Mouse (Mus musculus) CH12.LX (cell line): ENCODE data around the gene Trim26. TPM values are rescaled to one million over a fixed set of nuclear protein-coding genes. Genes with fewer than 3 reads are reported as not detected.

ENCODE experiments used
- DNase-seq: peaks from one replicate; pipeline ENCODE4 v3.0.0-alpha.2; 2013; ENCODE audit errors: extremely low read depth
- H3K27ac ChIP-seq: 2 replicates; pipeline ENCODE4 v1.5.1; 2012; ENCODE audit warnings: low read depth, mild to moderate bottlenecking, control low read depth, moderate library complexity; ENCODE audit not compliant: insufficient read depth
- H3K27me3 ChIP-seq: replicated peaks from 2 replicates; pipeline ENCODE3; 2012; ENCODE audit warnings: inconsistent platforms
- H3K36me3 ChIP-seq, 2 experiments: replicated peaks in 1 of 2; 2 replicates each; pipeline versions ENCODE3 to v1.6.1; 2012; ENCODE audit warnings: inconsistent platforms in 1 of 2, low read length in 1 of 2, mild to moderate bottlenecking in 1 of 2, mixed read lengths in 1 of 2, moderate library complexity in 1 of 2; ENCODE audit not compliant: control insufficient read depth in 1 of 2, insufficient read depth in 1 of 2
- H3K4me1 ChIP-seq, 2 experiments: 2 replicates each; pipeline ENCODE4 v1.6.1; 2012; ENCODE audit warnings: inconsistent platforms in 1 of 2, moderate library complexity in 1 of 2; ENCODE audit not compliant: insufficient read depth in 2 of 2, control insufficient read depth in 1 of 2
- H3K4me2 ChIP-seq: 2 replicates; pipeline ENCODE4 v1.6.1; 2012; ENCODE audit warnings: low read depth, mild to moderate bottlenecking, control low read depth; ENCODE audit not compliant: poor library complexity, insufficient read depth, severe bottlenecking
- H3K4me3 ChIP-seq, 3 experiments: fragments of 150-350 bp in 1 of 3; sonication (generic) in 1 of 3; replicated peaks in 1 of 3; 2 replicates each; pipeline versions ENCODE3 to v1.5.1; 2011 to 2012; ENCODE audit warnings: low read depth in 2 of 3, low read length in 2 of 3, mild to moderate bottlenecking in 2 of 3, moderate library complexity in 2 of 3, control low read depth in 1 of 3, improper control_type of control experiment in 1 of 3, inconsistent platforms in 1 of 3, mixed read lengths in 1 of 3; ENCODE audit not compliant: poor library complexity in 1 of 3
- H3K79me2 ChIP-seq: replicated peaks from 2 replicates; pipeline ENCODE4 v1.6.1; 2012; ENCODE audit warnings: mild to moderate bottlenecking, moderate library complexity; ENCODE audit not compliant: control insufficient read depth, poor library complexity, insufficient read depth, severe bottlenecking; ENCODE audit errors: extremely low read depth
- H3K9ac ChIP-seq: 2 replicates; pipeline ENCODE4 v1.6.1; 2012; ENCODE audit warnings: low read depth, mild to moderate bottlenecking, control low read depth, moderate library complexity; ENCODE audit not compliant: insufficient read depth
- H3K9me3 ChIP-seq: replicated peaks from 2 replicates; pipeline ENCODE3; 2012; ENCODE audit warnings: low read length, inconsistent platforms, mixed read lengths
- BHLHE40 ChIP-seq: IDR thresholded peaks from 2 replicates; pipeline ENCODE4 v1.6.1; 2011; ENCODE audit warnings: mild to moderate bottlenecking, low read depth, low read length, improper control_type of control experiment
- CHD1 ChIP-seq: IDR thresholded peaks from 2 replicates; pipeline ENCODE4 v1.6.1; 2012; ENCODE audit warnings: low read depth, low read length, improper control_type of control experiment, inconsistent platforms
- CHD2 ChIP-seq: IDR thresholded peaks from 2 replicates; pipeline ENCODE4 v1.6.1; 2011; ENCODE audit warnings: low read length, improper control_type of control experiment
- CTCF ChIP-seq, 2 experiments: IDR thresholded peaks in 1 of 2; conservative IDR thresholded peaks in 1 of 2; 2 replicates each; pipeline ENCODE4 v1.5.1; 2011 to 2012; ENCODE audit warnings: low read depth in 2 of 2, low read length in 2 of 2, improper control_type of control experiment in 1 of 2, inconsistent platforms in 1 of 2, mild to moderate bottlenecking in 1 of 2, moderate library complexity in 1 of 2
- E2F4 ChIP-seq: IDR thresholded peaks from 2 replicates; pipeline ENCODE4 v1.6.1; 2011; ENCODE audit warnings: low read depth, low read length, improper control_type of control experiment; ENCODE audit not compliant: insufficient replicate concordance
- ETS1 ChIP-seq: conservative IDR thresholded peaks from 2 replicates; pipeline ENCODE4 v1.6.1; 2012; ENCODE audit warnings: low read depth, mild to moderate bottlenecking, inconsistent platforms, low read length, improper control_type of control experiment, moderate library complexity
- GABPA ChIP-seq: IDR thresholded peaks from 2 replicates; pipeline ENCODE4 v1.6.1; 2012; ENCODE audit warnings: low read depth, low read length, improper control_type of control experiment, inconsistent platforms; ENCODE audit not compliant: insufficient replicate concordance
- HCFC1 ChIP-seq: IDR thresholded peaks from 2 replicates; pipeline ENCODE4 v1.6.1; 2012; ENCODE audit warnings: low read depth, mild to moderate bottlenecking, inconsistent platforms, low read length, improper control_type of control experiment
- MAZ ChIP-seq: IDR thresholded peaks from 2 replicates; pipeline ENCODE4 v1.6.1; 2012; ENCODE audit warnings: low read depth, mild to moderate bottlenecking, inconsistent platforms, low read length, improper control_type of control experiment, moderate library complexity
- MXI1 ChIP-seq: IDR thresholded peaks from 2 replicates; pipeline ENCODE4 v1.6.1; 2011; ENCODE audit warnings: mild to moderate bottlenecking, low read depth, low read length, improper control_type of control experiment
- NELFE ChIP-seq: IDR thresholded peaks from 2 replicates; pipeline ENCODE4 v1.6.1; 2011; ENCODE audit warnings: low read depth, low read length, improper control_type of control experiment
- POLR2A ChIP-seq: IDR thresholded peaks from 2 replicates; pipeline ENCODE4 v1.6.1; 2011; ENCODE audit warnings: low read depth, mild to moderate bottlenecking, improper control_type of control experiment, low read length
- POLR2AphosphoS2 ChIP-seq: IDR thresholded peaks from 2 replicates; pipeline ENCODE4 v1.6.1; 2011; ENCODE audit warnings: low read depth, low read length, improper control_type of control experiment
- RCOR1 ChIP-seq: conservative IDR thresholded peaks from 2 replicates; pipeline ENCODE4 v1.6.1; 2012; ENCODE audit warnings: low read depth, mild to moderate bottlenecking, inconsistent platforms, low read length, improper control_type of control experiment
- TBP ChIP-seq: conservative IDR thresholded peaks from 2 replicates; pipeline ENCODE4 v1.6.1; 2011; ENCODE audit warnings: low read depth, low read length, improper control_type of control experiment
- UBTF ChIP-seq: IDR thresholded peaks from 2 replicates; pipeline ENCODE4 v1.6.1; 2012; ENCODE audit warnings: low read depth, mild to moderate bottlenecking, inconsistent platforms, low read length, improper control_type of control experiment, moderate library complexity
- USF1 ChIP-seq: IDR thresholded peaks from 2 replicates; pipeline ENCODE4 v1.6.1; 2014; ENCODE audit warnings: low read depth, mild to moderate bottlenecking, inconsistent platforms, low read length, improper control_type of control experiment
- USF2 ChIP-seq: conservative IDR thresholded peaks from 2 replicates; pipeline ENCODE4 v1.6.1; 2011; ENCODE audit warnings: low read depth, low read length, improper control_type of control experiment
- ZKSCAN1 ChIP-seq: IDR thresholded peaks from 2 replicates; pipeline ENCODE4 v1.6.1; 2012; ENCODE audit warnings: low read depth, inconsistent platforms, low read length, improper control_type of control experiment, borderline replicate concordance
- ZMIZ1 ChIP-seq: IDR thresholded peaks from 2 replicates; pipeline ENCODE4 v1.6.1; 2012; ENCODE audit warnings: low read depth, mild to moderate bottlenecking, inconsistent platforms, low read length, improper control_type of control experiment
- dilution Hi-C: fragments of 300-500 bp; cut with MboI; formaldehyde crosslinking; loops from 2 replicates; pipeline ENCODE4 v1.14.3; 2020; ENCODE audit warnings: low sequenced_read_pairs; ENCODE audit not compliant: extremely low pct_unique_long_range_greater_than_20kb, extremely low pct_ligation_motif_present
- in situ Hi-C: fragments of 300-500 bp; cut with MboI; formaldehyde crosslinking; loops from 3 replicates; pipeline ENCODE4 v1.14.3; 2019; ENCODE audit warnings: low sequenced_read_pairs, low pct_ligation_motif_present, low pct_unique_long_range_greater_than_20kb, mixed read lengths
- polyA plus RNA-seq: library from polyadenylated mRNA; unstranded; fragments of >175 nt; gene quantifications from 2 replicates; pipeline ENCODE4 v1.2.1, GENCODE M21; 2012; ENCODE audit warnings: low read depth; ENCODE audit not compliant: insufficient read length
- total RNA-seq, 2 experiments: library from RNA; depleted of rRNA; stranded (reverse); fragments of 300-350 nt in 1 of 2; fragments of >200 nt in 1 of 2; gene quantifications; 2 replicates each; pipeline ENCODE4 v1.2.3; 2012 to 2014

The Trim26 gene
- total and polyA plus RNA-seq, 3 experiments: 14.2 to 67.1 (median 17.1) TPM

DNA sequence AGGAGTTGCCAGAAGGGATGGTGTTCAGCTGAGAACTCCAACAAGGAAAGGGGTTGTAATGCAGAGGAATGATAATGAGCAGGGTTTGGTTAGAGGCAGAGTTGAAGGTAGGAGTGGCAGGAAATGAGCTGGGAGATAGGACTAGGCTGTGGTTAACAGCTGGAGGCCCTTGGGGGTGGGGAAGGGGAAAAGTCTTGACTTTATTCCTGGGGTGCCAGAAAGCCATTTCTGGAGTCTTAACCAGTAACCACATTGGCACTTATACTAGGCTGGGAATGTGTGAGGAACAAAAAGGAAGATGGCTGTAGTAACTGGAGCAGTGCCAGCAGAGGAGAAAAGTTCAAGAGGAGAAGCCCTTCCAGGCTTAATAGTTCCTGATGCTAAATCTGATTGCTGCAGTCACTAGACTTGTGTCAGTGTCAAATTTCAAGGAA lies 7.4 kb downstream of the Trim26 start:
- H3K4me1 ChIP-seq: peaks cover 4 to 51% of the 10 kb centered on the region in 2 experiments
- no peaks in the 10 kb centered on the region for H3K9me3 ChIP-seq
- TF ChIP-seq USF1: no peak
- no peak for TF ChIP-seq CHD2
- no peak for TF ChIP-seq TBP
- no peak for TF ChIP-seq UBTF
- TF ChIP-seq MAZ: no peak
- TF ChIP-seq RCOR1: no peak
- TF ChIP-seq USF2: no peak
- TF ChIP-seq MXI1: no peak
- no peak for TF ChIP-seq ETS1
- no peak for TF ChIP-seq HCFC1
- TF ChIP-seq, all 38 proteins: peak for 0
- no peak overlapping the region for H3K9ac ChIP-seq
- H3K27me3 ChIP-seq: no peaks in the 10 kb centered on the region
- DNase-seq: no peak
- no peak overlapping the region for H3K27ac ChIP-seq
- no peaks in the 10 kb centered on the region; the same call in 1 of the 2 replicates for H3K79me2 ChIP-seq
- in situ Hi-C loops: no loop called here
- peaks cover 12 to 75% of the 10 kb centered on the region in 2 experiments for H3K36me3 ChIP-seq
- H3K4me3 ChIP-seq: no peak overlapping the region
- dilution Hi-C loops: no loop called here
- H3K4me2 ChIP-seq: no peak overlapping the region

DNA sequence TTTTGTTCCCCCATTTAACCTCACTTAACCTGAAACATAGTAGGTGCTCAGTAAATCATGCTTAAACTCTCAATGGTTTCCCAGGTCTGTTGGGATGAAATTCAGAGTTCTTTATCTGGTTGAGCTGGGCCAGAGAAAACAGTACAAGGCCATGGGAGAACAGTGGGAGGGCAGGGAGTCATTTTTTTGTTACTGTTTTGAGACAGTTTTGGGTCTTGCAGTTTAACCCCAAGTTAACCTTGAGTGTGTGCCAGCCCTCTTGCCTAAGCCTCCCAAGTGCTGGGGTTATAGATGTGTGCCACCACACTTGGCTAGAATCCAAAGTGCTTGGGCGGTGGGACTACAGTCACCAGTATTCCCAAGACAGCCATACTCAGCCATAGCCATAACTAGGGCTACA lies 7.8 kb downstream of the Trim26 start:
- DNase-seq: no peak
- in situ Hi-C loops: no loop called here
- Histone ChIP-seq H3K9me3 (no peaks in the 10 kb centered on the region), H3K9ac (no peak overlapping the region), H3K36me3 (peaks cover 12 to 75% of the 10 kb centered on the region in 2 experiments), H3K27me3 (no peaks in the 10 kb centered on the region), H3K27ac (no peak overlapping the region), H3K4me1 (peaks cover 4 to 50% of the 10 kb centered on the region in 2 experiments), H3K4me2 (no peak overlapping the region), H3K4me3 (no peak overlapping the region), H3K79me2 (no peaks in the 10 kb centered on the region; the same call in 1 of the 2 replicates)
- TF ChIP-seq NELFE (no peak), BHLHE40 (no peak), POLR2A (no peak), GABPA (no peak), ZKSCAN1 (no peak), CHD1 (no peak), ZMIZ1 (no peak), E2F4 (no peak), POLR2AphosphoS2 (no peak), CTCF (conservative IDR thresholded peaks at IDR 0.05 in 1 of 2, IDR thresholded peaks at IDR 0.05 in 1 of 2; ENCODE audit: low read depth in 2 of 2, low read length in 2 of 2) (no peak)
- dilution Hi-C loops: no loop called here
